Mouse (Mus musculus) intestine, postnatal 0 days (tissue): ENCODE data around the gene Cdr2l. TPM values are rescaled to one million over a fixed set of nuclear protein-coding genes. Genes with fewer than 3 reads are reported as not detected.

Experiments used
- ATAC-seq: fragments of 200-750 bp; cut with Nextera tagmentation; 2 replicates; pipeline ENCODE4 v1.8.0; 2017; ENCODE audit warnings: mild to moderate bottlenecking, moderate TSS enrichment, moderate library complexity
- H3K27ac ChIP-seq: fragments of 300-500 bp; sonication (generic); 2 replicates; pipeline ENCODE4 v1.5.1; 2014; ENCODE audit warnings: mild to moderate bottlenecking, low read depth, low read length, moderate library complexity
- H3K27me3 ChIP-seq: fragments of 300-500 bp; sonication (generic); replicated peaks from 2 replicates; pipeline ENCODE4 v1.6.1; 2014; ENCODE audit warnings: low read length, mixed read lengths; ENCODE audit not compliant: control insufficient read depth, insufficient read depth
- H3K36me3 ChIP-seq: fragments of 300-500 bp; sonication (generic); 2 replicates; pipeline ENCODE4 v1.6.1; 2014; ENCODE audit warnings: mild to moderate bottlenecking, moderate library complexity; ENCODE audit not compliant: control insufficient read depth, insufficient read depth
- H3K4me1 ChIP-seq: fragments of 300-500 bp; sonication (generic); replicated peaks from 2 replicates; pipeline ENCODE4 v1.6.1; 2014; ENCODE audit warnings: antibody characterized with exemption, low read length, mixed read lengths; ENCODE audit not compliant: control insufficient read depth, insufficient read depth
- H3K4me2 ChIP-seq: fragments of 300-500 bp; sonication (generic); replicated peaks from 2 replicates; pipeline ENCODE4 v1.6.1; 2014; ENCODE audit warnings: low read depth, mild to moderate bottlenecking, moderate library complexity
- H3K4me3 ChIP-seq: fragments of 300-500 bp; sonication (generic); 2 replicates; pipeline ENCODE4 v1.5.1; 2014; ENCODE audit warnings: low read depth, low read length
- H3K9ac ChIP-seq: fragments of 300-500 bp; sonication (generic); 2 replicates; pipeline ENCODE4 v1.6.1; 2014; ENCODE audit warnings: mild to moderate bottlenecking, low read depth, low read length
- H3K9me3 ChIP-seq: fragments of 300-500 bp; sonication (generic); 2 replicates; pipeline ENCODE4 v1.6.1; 2016; ENCODE audit warnings: mixed run types; ENCODE audit not compliant: control insufficient read depth
- CTCF ChIP-seq: sonication (generic); IDR thresholded peaks from 2 replicates; pipeline ENCODE4 v1.5.1; 2016; ENCODE audit warnings: low read depth, mild to moderate bottlenecking, control low read depth, antibody characterized with exemption, moderate library complexity
- WGBS: fragments of 180-500 bp; shearing (Covaris S2); extraction: QIAGEN DNeasy Blood & Tissue Kit; methylation state at CpG from one replicate; pipeline ENCODE4 v1.1.7; 2014; 5-methylcytosine and 5-hydroxymethylcytosine counted together
- polyA plus RNA-seq: library from polyadenylated mRNA; unstranded; fragments of >200 nt; fragmentation: Nextera tagmentation; extraction: Ambion mirVana; gene quantifications from 2 replicates; pipeline ENCODE4 v1.2.1, GENCODE M21; 2015

Gene Cdr2l
- polyA plus RNA-seq, 1 experiment from 2014 or later = 3.9 TPM

GRCm38 (mm10) chr11:115366039-115366705 lies 15.5 kb upstream of the Cdr2l start:
- peaks cover 14% of the 10 kb centered on the region for H3K27me3 ChIP-seq
- H3K4me1 ChIP-seq = no peaks in the 10 kb centered on the region
- no peaks in the 10 kb centered on the region for H3K9me3 ChIP-seq
- no peak for ATAC-seq
- no peak overlapping the region for H3K4me3 ChIP-seq
- peak overlapping the region; percentile 93 for H3K4me2 ChIP-seq
- no peaks in the 10 kb centered on the region for H3K36me3 ChIP-seq
- no peak for TF ChIP-seq CTCF
- WGBS = 51% methylated on average over 7 of the region's 7 CpGs
- H3K9ac ChIP-seq = no peak overlapping the region
- no peak overlapping the region for H3K27ac ChIP-seq

GRCm38 (mm10) chr11:115366706-115367394 lies 14.9 kb upstream of the Cdr2l start:
- Histone ChIP-seq H3K4me1 (no peaks in the 10 kb centered on the region), H3K4me2 (peak overlapping the region; percentile 93), H3K9me3 (no peaks in the 10 kb centered on the region), H3K4me3 (peak overlapping the region; percentile 56), H3K27me3 (peaks cover 14% of the 10 kb centered on the region), H3K36me3 (no peaks in the 10 kb centered on the region), H3K9ac (peak overlapping the region; percentile 50), H3K27ac (no peak overlapping the region)
- WGBS = 7% methylated on average over 26 of the region's 28 CpGs
- TF ChIP-seq CTCF = no peak
- ATAC-seq = peak; percentile 20; the same call in 1 of the 2 replicates

- Histone ChIP-seq H3K4me1 (no peaks in the 10 kb centered on the region), H3K4me2 (peak within 1 kb of the TSS; percentile 93), H3K9ac (peak within 1 kb of the TSS; percentile 50), H3K4me3 (peak within 1 kb of the TSS; percentile 56), H3K9me3 (no peaks in the 10 kb centered on the region), H3K27ac (no peak within 1 kb of the TSS), H3K36me3 (no peaks in the 10 kb centered on the region), H3K27me3 (peaks cover 14% of the 10 kb centered on the region)
- ATAC-seq = peak; percentile 74
- TF ChIP-seq CTCF = no peak
- WGBS = under 1% methylated on average over 38 of the region's 39 CpGs
Observed at GRCm38 (mm10) chr11:115367395-115367944, 14.2 kb upstream of the Cdr2l start, which contains the start of gene Hid1. Gene Hid1 (minus strand): TSS chr11:115367756.

- H3K4me2 ChIP-seq = no peak overlapping the region
- no peaks in the 10 kb centered on the region for H3K9me3 ChIP-seq
- 67% methylated on average over 7 of the region's 7 CpGs for WGBS
- H3K9ac ChIP-seq = no peak overlapping the region
- peaks cover 23% of the 10 kb centered on the region for H3K27me3 ChIP-seq
- no peak overlapping the region for H3K27ac ChIP-seq
- no peak for ATAC-seq
- no peak for TF ChIP-seq CTCF
- H3K4me3 ChIP-seq = no peak overlapping the region
- H3K4me1 ChIP-seq = no peaks in the 10 kb centered on the region
- H3K36me3 ChIP-seq = no peaks in the 10 kb centered on the region
Observed at GRCm38 (mm10) chr11:115370368-115370767, 11.3 kb upstream of the Cdr2l start.

- H3K27me3 ChIP-seq = peaks cover 18% of the 10 kb centered on the region
- H3K4me1 ChIP-seq = no peaks in the 10 kb centered on the region
- H3K9me3 ChIP-seq = no peaks in the 10 kb centered on the region
- no peak overlapping the region for H3K27ac ChIP-seq
- H3K9ac ChIP-seq = no peak overlapping the region
- 69% methylated on average over 8 of the region's 8 CpGs for WGBS
- no peak overlapping the region for H3K4me3 ChIP-seq
- no peak for TF ChIP-seq CTCF
- no peaks in the 10 kb centered on the region for H3K36me3 ChIP-seq
- H3K4me2 ChIP-seq = no peak overlapping the region
- no peak for ATAC-seq
Observed at GRCm38 (mm10) chr11:115371354-115371753, 10.4 kb upstream of the Cdr2l start.

- no peak overlapping the region for H3K9ac ChIP-seq
- TF ChIP-seq CTCF = no peak
- no peaks in the 10 kb centered on the region for H3K9me3 ChIP-seq
- no peak overlapping the region for H3K4me3 ChIP-seq
- H3K36me3 ChIP-seq = no peaks in the 10 kb centered on the region
- no peak for ATAC-seq
- peaks cover 16% of the 10 kb centered on the region for H3K27me3 ChIP-seq
- 67% methylated on average over 1 of the region's 1 CpGs for WGBS
- no peaks in the 10 kb centered on the region for H3K4me1 ChIP-seq
- H3K4me2 ChIP-seq = no peak overlapping the region
- no peak overlapping the region for H3K27ac ChIP-seq
Observed at GRCm38 (mm10) chr11:115372015-115372414, 9.7 kb upstream of the Cdr2l start.
